Mouse (Mus musculus) hindbrain, postnatal 0 days (tissue): ENCODE data around the gene Rab3d. TPM values are rescaled to one million over a fixed set of nuclear protein-coding genes. Genes with fewer than 3 reads are reported as not detected.

ENCODE experiments used
- ATAC-seq: fragments of 200-750 bp; cut with Nextera tagmentation; 2 replicates; pipeline ENCODE4 v1.8.0; 2017; ENCODE audit warnings: mild to moderate bottlenecking, moderate TSS enrichment, moderate library complexity
- DNase-seq: peaks from one replicate; pipeline ENCODE4 v3.0.0-alpha.2; 2015; ENCODE audit warnings: low spot score
- H3K27ac ChIP-seq: fragments of 300-500 bp; sonication (generic); 2 replicates; pipeline ENCODE4 v1.5.1; 2014; ENCODE audit warnings: mild to moderate bottlenecking
- H3K27me3 ChIP-seq: fragments of 300-500 bp; sonication (generic); 2 replicates; pipeline ENCODE4 v1.6.1; 2014; ENCODE audit warnings: low read length, mixed read lengths; ENCODE audit not compliant: insufficient read depth
- H3K36me3 ChIP-seq: fragments of 300-500 bp; sonication (generic); 2 replicates; pipeline ENCODE4 v1.6.1; 2014; ENCODE audit warnings: low read length, mixed read lengths; ENCODE audit not compliant: insufficient read depth
- H3K4me1 ChIP-seq: fragments of 300-500 bp; sonication (generic); 2 replicates; pipeline ENCODE4 v1.6.1; 2014; ENCODE audit warnings: antibody characterized with exemption, low read length, mixed read lengths; ENCODE audit not compliant: insufficient read depth
- H3K4me2 ChIP-seq: fragments of 300-500 bp; sonication (generic); 2 replicates; pipeline ENCODE4 v1.6.1; 2014; ENCODE audit warnings: low read depth, mild to moderate bottlenecking, low read length, moderate library complexity, mixed read lengths
- H3K4me3 ChIP-seq: fragments of 300-500 bp; sonication (generic); 2 replicates; pipeline ENCODE4 v1.5.1; 2014; ENCODE audit warnings: low read length
- H3K9ac ChIP-seq: fragments of 300-500 bp; sonication (generic); replicated peaks from 2 replicates; pipeline ENCODE4 v1.6.1; 2014; ENCODE audit warnings: mild to moderate bottlenecking, low read length, moderate library complexity, mixed read lengths
- H3K9me3 ChIP-seq: fragments of 300-500 bp; sonication (generic); 2 replicates; pipeline ENCODE4 v1.6.1; 2016; ENCODE audit warnings: low read length, mixed read lengths
- CTCF ChIP-seq: IDR thresholded peaks from 2 replicates; pipeline ENCODE4 v1.5.1; 2016; ENCODE audit warnings: antibody characterized with exemption, control low read depth, low read depth
- WGBS: fragments of 180-500 bp; shearing (Covaris S2); extraction: QIAGEN DNeasy Blood & Tissue Kit; methylation state at CpG from one replicate; pipeline ENCODE4 v1.1.7; 2014; 5-methylcytosine and 5-hydroxymethylcytosine counted together
- polyA plus RNA-seq: library from polyadenylated mRNA; unstranded; fragments of >200 nt; fragmentation: Nextera tagmentation; extraction: Ambion mirVana; gene quantifications from 2 replicates; pipeline ENCODE4 v1.2.1, GENCODE M21; 2015
- total RNA-seq: library from RNA; depleted of rRNA; stranded (reverse); fragments of >200 nt; gene quantifications from 2 replicates; pipeline ENCODE4 v1.2.3, GENCODE M21; 2014

Rab3d gene
- total and polyA plus RNA-seq, 2 experiments from 2014 or later: 20.3 to 28.6 TPM

GRCm38 (mm10) chr9:21925034-21925433 lies 7.0 kb upstream of the Rab3d start:
- Histone ChIP-seq H3K36me3 (no peaks in the 10 kb centered on the region), H3K4me1 (peaks cover 6% of the 10 kb centered on the region), H3K27ac (no peak overlapping the region), H3K4me2 (no peak overlapping the region), H3K9me3 (no peaks in the 10 kb centered on the region), H3K4me3 (no peak overlapping the region), H3K27me3 (no peaks in the 10 kb centered on the region), H3K9ac (no peak overlapping the region)
- 85% methylated on average over 3 of the region's 3 CpGs for WGBS
- DNase-seq: no peak
- no peak for ATAC-seq
- no peak for TF ChIP-seq CTCF

- no peak for TF ChIP-seq CTCF
- ATAC-seq (no peak), DNase-seq (peak; percentile 28)
- H3K27me3 ChIP-seq: no peaks in the 10 kb centered on the region
- no peak overlapping the region for H3K4me2 ChIP-seq
- no peak overlapping the region for H3K9ac ChIP-seq
- WGBS: 59% methylated on average over 6 of the region's 6 CpGs
- peaks cover 6% of the 10 kb centered on the region for H3K4me1 ChIP-seq
- no peaks in the 10 kb centered on the region for H3K9me3 ChIP-seq
- H3K36me3 ChIP-seq: no peaks in the 10 kb centered on the region
- no peak overlapping the region for H3K4me3 ChIP-seq
- H3K27ac ChIP-seq: no peak overlapping the region
Observed at GRCm38 (mm10) chr9:21924099-21924493, 6.1 kb upstream of the Rab3d start.

DNA sequence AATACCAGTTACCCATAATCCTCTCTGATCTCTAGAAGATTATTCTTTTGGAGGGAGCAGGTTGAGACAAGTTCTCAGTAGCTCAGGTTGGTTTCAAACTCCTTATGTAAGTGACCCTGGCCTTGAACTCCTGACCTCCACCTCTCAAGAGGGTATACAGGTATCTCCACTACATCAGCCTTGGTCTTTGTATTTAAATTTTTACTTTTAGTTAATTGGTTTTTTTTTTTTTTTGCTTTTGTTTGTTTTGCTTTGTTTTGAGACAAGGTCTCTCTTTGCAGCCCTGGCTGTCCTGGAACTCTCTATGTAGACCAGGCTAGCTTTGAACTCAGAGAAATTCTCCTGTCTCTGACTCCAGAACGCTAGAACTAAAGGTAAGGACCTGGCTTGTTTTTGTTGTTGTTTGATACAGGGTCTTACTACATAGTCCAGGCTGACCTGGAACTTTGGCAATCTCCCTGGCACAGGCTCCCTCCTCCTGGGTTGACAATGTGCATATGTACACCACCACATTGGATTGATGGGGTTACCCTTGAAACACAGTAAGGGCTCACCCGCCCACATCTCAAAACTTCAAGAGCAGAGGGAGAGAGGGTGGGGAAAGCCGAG lies 5.6 kb upstream of the Rab3d start:
- WGBS: 69% methylated on average over 3 of the region's 3 CpGs
- ATAC-seq: no peak
- H3K27me3 ChIP-seq: no peaks in the 10 kb centered on the region

GRCm38 (mm10) chr9:21923036-21923435 lies 5.0 kb upstream of the Rab3d start:
- no peak for TF ChIP-seq CTCF
- Histone ChIP-seq H3K4me1 (peaks cover 6% of the 10 kb centered on the region), H3K9ac (no peak overlapping the region), H3K4me2 (no peak overlapping the region), H3K36me3 (no peaks in the 10 kb centered on the region), H3K9me3 (no peaks in the 10 kb centered on the region), H3K27ac (no peak overlapping the region), H3K4me3 (no peak overlapping the region), H3K27me3 (no peaks in the 10 kb centered on the region)
- DNase-seq: no peak
- no peak for ATAC-seq
- 88% methylated on average over 4 of the region's 4 CpGs for WGBS

More for the DNA sequence above, 5.6 kb upstream of the Rab3d start:
- DNase-seq: no peak
- no peak overlapping the region for H3K9ac ChIP-seq
- H3K27ac ChIP-seq: no peak overlapping the region
- no peak overlapping the region for H3K4me2 ChIP-seq
- H3K4me3 ChIP-seq: no peak overlapping the region
- peaks cover 6% of the 10 kb centered on the region for H3K4me1 ChIP-seq
- H3K9me3 ChIP-seq: no peaks in the 10 kb centered on the region
- TF ChIP-seq CTCF: no peak
- no peaks in the 10 kb centered on the region for H3K36me3 ChIP-seq

- 26% methylated on average over 5 of the region's 5 CpGs for WGBS
- H3K4me3 ChIP-seq: peak overlapping the region; percentile 65
- no peaks in the 10 kb centered on the region for H3K9me3 ChIP-seq
- no peak overlapping the region for H3K9ac ChIP-seq
- H3K27me3 ChIP-seq: no peaks in the 10 kb centered on the region
- peak overlapping the region; percentile 85; the same call in 1 of the 2 replicates for H3K4me2 ChIP-seq
- H3K36me3 ChIP-seq: no peaks in the 10 kb centered on the region
- no peak for ATAC-seq
- TF ChIP-seq CTCF: no peak
- no peak overlapping the region for H3K27ac ChIP-seq
- DNase-seq: no peak
- no peaks in the 10 kb centered on the region for H3K4me1 ChIP-seq
Observed at GRCm38 (mm10) chr9:21918692-21919384, 846 bp upstream of the Rab3d start.

- peak overlapping the region; percentile 64 for H3K9ac ChIP-seq
- no peaks in the 10 kb centered on the region for H3K9me3 ChIP-seq
- peak overlapping the region; percentile 65 for H3K4me3 ChIP-seq
- WGBS: 1% methylated on average over 33 of the region's 35 CpGs
- H3K4me2 ChIP-seq: peak overlapping the region; percentile 85
- H3K36me3 ChIP-seq: no peaks in the 10 kb centered on the region
- ATAC-seq: no peak; the same call in 1 of the 2 replicates
- peak; percentile 48 for DNase-seq
- peak overlapping the region; percentile 73 for H3K27ac ChIP-seq
- H3K27me3 ChIP-seq: no peaks in the 10 kb centered on the region
- no peaks in the 10 kb centered on the region for H3K4me1 ChIP-seq
- no peak for TF ChIP-seq CTCF
Observed at GRCm38 (mm10) chr9:21917493-21918034, 428 bp downstream of the Rab3d start.
